Mouse (Mus musculus) lung, adult 2 months (tissue): ENCODE results near the gene Med27.

Source experiments
- CTCF ChIP-seq: fragments of 200-500 bp; IDR thresholded peaks from 2 replicates; pipeline ENCODE4 v1.5.1; 2011; ENCODE audit warnings: mild to moderate bottlenecking, low read length, control low read depth; ENCODE audit not compliant: insufficient read depth
- POLR2A ChIP-seq: fragments of 200-500 bp; IDR thresholded peaks from 2 replicates; pipeline ENCODE4 v1.6.1; 2011; ENCODE audit warnings: low read depth, mild to moderate bottlenecking, control low read depth, low read length, borderline replicate concordance; ENCODE audit errors: extremely low read depth

GRCm38 (mm10) chr2:29385405-29385804, 38.8 kb downstream of the Med27 start:
- no peak for TF ChIP-seq CTCF
- no peak for TF ChIP-seq POLR2A
